23 mouse cellular contexts compared by ENCODE assay signal in genomic region chr3:32856362-32857107, GRCm38 (mm10). TPM values are rescaled to one million over a fixed set of nuclear protein-coding genes. Genes with fewer than 3 reads are reported as not detected.
"Had no signal": no experiment of that assay in that cellular context is flagged by ENCODE, and none has a peak within 500 bp of the region (broad histone marks: within the 10 kb centered on the region; RNA-seq: fewer than 3 reads in every experiment).

No protein-coding gene starts in this region.

- H3K27ac ChIP-seq: limb, embryonic 12.5 days; limb, embryonic 15.5 days; liver, embryonic 14.5 days; macrophage; midbrain, embryonic 10.5 days; midbrain, embryonic 13.5 days; neural tube, embryonic 13.5 days had no signal

- H3K4me2 ChIP-seq: limb, embryonic 12.5 days; limb, embryonic 15.5 days; liver, embryonic 11.5 days; lung, embryonic 14.5 days; midbrain, embryonic 13.5 days; neural tube, embryonic 13.5 days had no signal

- H3K9ac ChIP-seq: limb, embryonic 12.5 days; limb, embryonic 15.5 days; liver, embryonic 14.5 days; liver, postnatal 0 days; lung, embryonic 14.5 days; midbrain, embryonic 13.5 days; neural tube, embryonic 13.5 days had no signal

- H3K27me3 ChIP-seq: limb, embryonic 12.5 days; limb, embryonic 15.5 days; midbrain, embryonic 13.5 days; neural tube, embryonic 13.5 days had no signal

- ATAC-seq: intestine, postnatal 0 days; liver, postnatal 0 days; lung, postnatal 0 days; midbrain, embryonic 13.5 days; midbrain, embryonic 16.5 days had no signal

- DNase-seq: kidney, adult 9 months; kidney, postnatal 25 days; left cerebral cortex, postnatal 4 days; liver, postnatal 0 days; lung, embryonic 14.5 days; retina, postnatal 1 day; right cerebral cortex, postnatal 25 days; thymus, postnatal 36 days had no signal

- H3K4me3 ChIP-seq: limb, embryonic 12.5 days; limb, embryonic 15.5 days; midbrain, embryonic 10.5 days; midbrain, embryonic 13.5 days; myocyte; neural tube, embryonic 13.5 days had no signal

- H3K9me3 ChIP-seq: limb, embryonic 12.5 days; limb, embryonic 15.5 days; midbrain, embryonic 10.5 days; midbrain, embryonic 13.5 days; neural tube, embryonic 13.5 days had no signal

- H3K4me1 ChIP-seq: limb, embryonic 12.5 days; limb, embryonic 15.5 days; midbrain, embryonic 10.5 days; midbrain, embryonic 13.5 days; neural tube, embryonic 13.5 days had no signal

- H3K36me3 ChIP-seq: limb, embryonic 12.5 days; limb, embryonic 15.5 days; neural tube, embryonic 13.5 days had no signal

RNA-seq across cellular contexts. Expression of gene Usp13, which starts 39.2 kb away (rescaled TPM):
- total RNA-seq: megakaryocyte, adult 5-6 weeks; monocyte, adult 5-6 weeks; neutrophil, adult 5-6 weeks had no signal
- polyA plus RNA-seq: macrophage had no signal
